Mouse (Mus musculus) heart, embryonic 12.5 days (tissue): ENCODE results near the gene Aox1. TPM values are rescaled to one million over a fixed set of nuclear protein-coding genes. Genes with fewer than 3 reads are reported as not detected.

Experiments used
- ATAC-seq: fragments of 200-750 bp; cut with Nextera tagmentation; 2 replicates; pipeline ENCODE4 v1.8.0; 2017; ENCODE audit warnings: moderate TSS enrichment, moderate library complexity; ENCODE audit not compliant: insufficient number of reproducible peaks, low FRiP score
- H3K27ac ChIP-seq: fragments of 300-500 bp; sonication (generic); 2 replicates; pipeline ENCODE4 v1.5.1; 2016; ENCODE audit warnings: mild to moderate bottlenecking, moderate library complexity; ENCODE audit not compliant: poor library complexity, severe bottlenecking
- H3K27me3 ChIP-seq: fragments of 300-500 bp; sonication (generic); replicated peaks from 2 replicates; pipeline ENCODE4 v1.6.1; 2016; ENCODE audit warnings: mild to moderate bottlenecking, moderate library complexity
- H3K36me3 ChIP-seq: fragments of 300-500 bp; sonication (generic); 2 replicates; pipeline ENCODE4 v1.6.1; 2016; ENCODE audit warnings: mild to moderate bottlenecking, moderate library complexity
- H3K4me1 ChIP-seq: fragments of 300-500 bp; sonication (generic); replicated peaks from 2 replicates; pipeline ENCODE4 v1.6.1; 2016; ENCODE audit warnings: mild to moderate bottlenecking
- H3K4me2 ChIP-seq: fragments of 300-500 bp; sonication (generic); 2 replicates; pipeline ENCODE4 v1.6.1; 2016; ENCODE audit warnings: mild to moderate bottlenecking, moderate library complexity
- H3K4me3 ChIP-seq: fragments of 300-500 bp; sonication (generic); 2 replicates; pipeline ENCODE4 v1.5.1; 2016; ENCODE audit warnings: mild to moderate bottlenecking
- H3K9ac ChIP-seq: fragments of 300-500 bp; sonication (generic); 2 replicates; pipeline ENCODE4 v1.6.1; 2016; ENCODE audit warnings: mild to moderate bottlenecking, moderate library complexity
- H3K9me3 ChIP-seq: fragments of 300-500 bp; sonication (generic); replicated peaks from 2 replicates; pipeline ENCODE4 v1.6.1; 2016; ENCODE audit warnings: mild to moderate bottlenecking, moderate library complexity
- WGBS: fragments of 180-500 bp; shearing (Covaris S2); methylation state at CpG from one replicate; pipeline ENCODE4 v1.1.7; 2016; 5-methylcytosine and 5-hydroxymethylcytosine counted together
- polyA plus RNA-seq: library from polyadenylated mRNA; unstranded; fragments of >200 nt; fragmentation: Nextera tagmentation; extraction: Ambion mirVana; gene quantifications from 2 replicates; pipeline ENCODE4 v1.2.1, GENCODE M21; 2016

The Aox1 gene
- polyA plus RNA-seq, 1 experiment from 2014 or later, result 0.23 TPM

DNA sequence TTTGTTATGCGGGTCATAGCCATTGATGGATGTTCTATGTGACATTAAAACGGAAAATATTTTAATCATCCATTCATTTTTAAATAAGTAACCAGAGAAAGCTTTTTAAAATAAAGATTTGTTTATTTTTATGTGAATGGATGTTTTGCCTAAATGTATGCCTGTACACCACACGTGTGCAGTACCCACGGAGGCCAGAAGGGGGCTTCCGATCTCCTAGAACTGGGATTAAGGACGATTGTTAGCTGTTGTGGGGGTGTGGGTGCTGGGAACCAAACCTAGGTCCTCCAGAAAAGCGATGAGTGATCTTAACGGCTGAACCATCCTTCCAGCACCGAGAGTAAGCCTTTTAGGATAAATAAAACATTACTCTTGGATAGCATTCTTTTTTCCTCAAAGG is 109.3 kb downstream of the Aox1 start:
- Histone ChIP-seq H3K9me3 (peaks cover 8% of the 10 kb centered on the region; the same call in 1 of the 2 replicates), H3K4me3 (no peak overlapping the region), H3K27ac (no peak overlapping the region), H3K4me1 (0 out of 2 replicates have a peak, but pooled peaks cover 4% of the 10 kb centered on the region), H3K4me2 (no peak overlapping the region), H3K36me3 (no peaks in the 10 kb centered on the region), H3K27me3 (no peaks in the 10 kb centered on the region), H3K9ac (no peak overlapping the region)
- no peak for ATAC-seq
- 84% methylated on average over 9 of the region's 9 CpGs for WGBS

GRCm38 (mm10) chr1:58140607-58141006 is 110.9 kb downstream of the Aox1 start:
- Histone ChIP-seq H3K4me1 (0 out of 2 replicates have a peak, but pooled peaks cover 4% of the 10 kb centered on the region), H3K4me3 (no peak overlapping the region), H3K4me2 (no peak overlapping the region), H3K36me3 (no peaks in the 10 kb centered on the region), H3K27ac (no peak overlapping the region), H3K9ac (no peak overlapping the region), H3K27me3 (no peaks in the 10 kb centered on the region; the same call in 1 of the 2 replicates), H3K9me3 (peaks cover 8% of the 10 kb centered on the region; the same call in 1 of the 2 replicates)
- no peak for ATAC-seq
- WGBS, result 78% methylated on average over 5 of the region's 5 CpGs

DNA sequence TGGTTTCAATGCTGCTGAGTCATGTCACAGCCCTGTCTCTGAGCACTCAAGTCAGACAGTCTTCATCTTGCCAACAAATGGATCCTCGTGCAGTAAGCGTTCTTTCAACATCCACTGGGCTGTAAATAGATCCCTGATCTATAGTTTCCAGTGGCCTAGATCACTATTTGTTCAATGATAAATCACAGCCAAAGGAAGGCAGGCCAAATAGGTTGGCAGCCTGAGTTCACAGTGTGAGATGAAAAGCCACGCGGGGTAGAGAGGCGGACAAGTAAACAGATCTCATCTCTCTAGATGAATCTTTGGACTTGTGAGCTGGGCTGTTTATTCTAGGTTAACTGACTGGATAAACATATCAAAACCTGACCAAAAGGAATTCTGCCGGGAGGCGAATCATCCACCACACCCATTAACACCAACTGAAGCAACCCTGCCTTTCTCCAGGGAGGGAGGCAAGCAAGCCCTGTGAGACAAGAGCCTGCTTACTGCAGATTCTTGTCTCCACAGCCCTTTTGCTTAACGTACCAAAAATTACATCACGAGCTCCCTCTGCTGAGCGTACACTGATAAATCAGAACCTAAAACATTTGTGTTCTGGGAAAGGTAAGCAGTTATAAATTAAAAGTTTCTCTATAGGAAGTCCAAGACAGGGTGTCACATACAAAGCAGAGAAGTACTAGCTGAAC is 114.8 kb downstream of the Aox1 start:
- Histone ChIP-seq H3K4me3 (no peak overlapping the region), H3K4me1 (no peaks in the 10 kb centered on the region), H3K27me3 (no peaks in the 10 kb centered on the region; the same call in none of the 2 replicates), H3K4me2 (no peak overlapping the region), H3K9me3 (peaks cover 1% of the 10 kb centered on the region; the same call in 1 of the 2 replicates), H3K36me3 (no peaks in the 10 kb centered on the region), H3K9ac (no peak overlapping the region), H3K27ac (no peak overlapping the region)
- no peak for ATAC-seq
- 58% methylated on average over 10 of the region's 10 CpGs for WGBS

- Histone ChIP-seq H3K4me3 (no peak overlapping the region), H3K36me3 (no peaks in the 10 kb centered on the region), H3K27ac (no peak overlapping the region), H3K4me2 (no peak overlapping the region), H3K27me3 (no peaks in the 10 kb centered on the region; the same call in none of the 2 replicates), H3K4me1 (no peaks in the 10 kb centered on the region), H3K9me3 (no peaks in the 10 kb centered on the region), H3K9ac (no peak overlapping the region)
- WGBS, result 83% methylated on average over 10 of the region's 10 CpGs
- no peak for ATAC-seq
Measured at GRCm38 (mm10) chr1:58146026-58146425, 116.3 kb downstream of the Aox1 start.

DNA sequence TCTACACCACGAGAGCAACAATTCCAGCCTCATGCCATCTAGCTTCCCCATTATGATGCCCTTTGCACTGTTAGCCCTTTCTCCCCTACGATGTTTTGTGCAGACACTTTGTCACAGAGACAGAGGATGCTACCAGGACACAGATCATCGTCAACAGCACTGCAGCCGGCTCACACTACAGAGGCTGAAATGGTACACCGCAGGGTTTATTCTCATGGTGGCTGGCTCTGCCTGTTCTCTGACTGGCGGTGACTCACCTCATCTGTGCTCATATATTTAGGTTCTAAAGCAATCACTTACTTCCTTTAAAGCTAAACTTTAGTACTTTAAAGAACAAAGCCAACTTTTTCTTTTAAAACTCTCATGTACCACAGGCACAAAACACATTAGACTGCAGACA is 118.0 kb downstream of the Aox1 start:
- WGBS, result 68% methylated on average over 6 of the region's 6 CpGs
- Histone ChIP-seq H3K27ac (no peak overlapping the region), H3K9ac (no peak overlapping the region), H3K9me3 (no peaks in the 10 kb centered on the region), H3K4me3 (no peak overlapping the region), H3K27me3 (no peaks in the 10 kb centered on the region; the same call in none of the 2 replicates), H3K4me2 (no peak overlapping the region), H3K36me3 (no peaks in the 10 kb centered on the region), H3K4me1 (no peaks in the 10 kb centered on the region)
- ATAC-seq, result no peak

DNA sequence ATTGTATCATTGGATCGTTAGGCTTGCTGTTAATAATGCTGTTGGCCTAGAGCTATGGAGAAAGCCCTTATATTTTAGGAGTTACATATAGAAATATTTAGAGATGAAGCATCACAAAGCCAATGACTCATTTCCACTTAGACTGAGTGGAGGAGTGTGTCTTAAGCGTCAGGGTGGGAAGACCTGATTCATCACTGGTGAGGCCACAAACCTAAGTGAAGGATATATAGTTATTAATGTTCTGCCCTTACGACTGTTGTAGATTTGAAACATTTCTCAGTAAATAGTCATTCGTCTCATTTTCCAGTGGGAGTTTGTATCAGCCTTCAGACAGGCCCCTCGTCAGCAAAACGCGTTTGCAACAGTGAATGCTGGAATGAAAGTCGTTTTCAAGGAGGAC is 122.5 kb downstream of the Aox1 start:
- no peak for ATAC-seq
- no peak overlapping the region for H3K4me2 ChIP-seq
- 51% methylated on average over 8 of the region's 8 CpGs for WGBS

More for the DNA sequence above, 122.5 kb downstream of the Aox1 start:
- Histone ChIP-seq H3K9ac (no peak overlapping the region), H3K4me3 (no peak overlapping the region), H3K27me3 (no peaks in the 10 kb centered on the region; the same call in 1 of the 2 replicates), H3K9me3 (no peaks in the 10 kb centered on the region), H3K36me3 (no peaks in the 10 kb centered on the region), H3K27ac (no peak overlapping the region), H3K4me1 (no peaks in the 10 kb centered on the region)

Other genes with a start within 250 kb of the Aox1 start
- 20.9 and 21.5 TPM in 2 replicates for gene Sgo2a, start 34.0 kb upstream of the Aox1 start, polyA plus RNA-seq
- gene Kctd18, start 11.0 kb upstream of the Aox1 start, polyA plus RNA-seq, result 11.2 and 11.3 TPM in 2 replicates
- gene Aox3, start 83.2 kb downstream of the Aox1 start, polyA plus RNA-seq, result 0.05 TPM in 1 of 2 replicates, not detected in the other
- gene Aox4, start 180.5 kb downstream of the Aox1 start, polyA plus RNA-seq, result 0.14 and 0.27 TPM in 2 replicates
- gene Aox2, start 248.4 kb downstream of the Aox1 start, polyA plus RNA-seq, result not detected in 2 replicates